Mouse (Mus musculus) midbrain, embryonic 13.5 days (tissue): Measurements from ENCODE around the gene Dyrk2. TPM values are rescaled to one million over a fixed set of nuclear protein-coding genes. Genes with fewer than 3 reads are reported as not detected.

Experiments
- ATAC-seq: fragments of 200-750 bp; cut with Nextera tagmentation; 2 replicates; pipeline ENCODE4 v1.8.0; 2017; ENCODE audit warnings: mild to moderate bottlenecking, moderate TSS enrichment, moderate library complexity
- H3K27ac ChIP-seq: fragments of 300-500 bp; sonication (generic); 2 replicates; pipeline ENCODE4 v1.5.1; 2015; ENCODE audit warnings: inconsistent platforms, mild to moderate bottlenecking, moderate library complexity
- H3K27me3 ChIP-seq: fragments of 300-500 bp; sonication (generic); 2 replicates; pipeline ENCODE4 v1.6.1; 2015; ENCODE audit warnings: mild to moderate bottlenecking, inconsistent platforms
- H3K36me3 ChIP-seq: fragments of 300-500 bp; sonication (generic); 2 replicates; pipeline ENCODE4 v1.6.1; 2015; ENCODE audit warnings: mild to moderate bottlenecking, inconsistent platforms
- H3K4me1 ChIP-seq: fragments of 300-500 bp; sonication (generic); replicated peaks from 2 replicates; pipeline ENCODE4 v1.6.1; 2015; ENCODE audit warnings: inconsistent platforms
- H3K4me2 ChIP-seq: fragments of 300-500 bp; sonication (generic); replicated peaks from 2 replicates; pipeline ENCODE4 v1.6.1; 2015; ENCODE audit warnings: moderate library complexity, mild to moderate bottlenecking, inconsistent platforms
- H3K4me3 ChIP-seq: fragments of 300-500 bp; sonication (generic); replicated peaks from 2 replicates; pipeline ENCODE4 v1.5.1; 2015; ENCODE audit warnings: mild to moderate bottlenecking, inconsistent platforms
- H3K9ac ChIP-seq: fragments of 300-500 bp; sonication (generic); replicated peaks from 2 replicates; pipeline ENCODE4 v1.6.1; 2015; ENCODE audit warnings: mild to moderate bottlenecking, inconsistent platforms
- H3K9me3 ChIP-seq: fragments of 300-500 bp; sonication (generic); 2 replicates; pipeline ENCODE4 v1.6.1; 2016; ENCODE audit warnings: mild to moderate bottlenecking, inconsistent platforms
- WGBS: fragments of 180-500 bp; shearing (Covaris S2); methylation state at CpG from one replicate; pipeline ENCODE4 v1.1.7; 2015; 5-methylcytosine and 5-hydroxymethylcytosine counted together
- polyA plus RNA-seq: library from polyadenylated mRNA; unstranded; fragments of >200 nt; fragmentation: Nextera tagmentation; extraction: Ambion mirVana; gene quantifications from 2 replicates; pipeline ENCODE4 v1.2.1, GENCODE M21; 2015

The Dyrk2 gene
- polyA plus RNA-seq, 1 experiment from 2014 or later: 12.0 TPM

DNA sequence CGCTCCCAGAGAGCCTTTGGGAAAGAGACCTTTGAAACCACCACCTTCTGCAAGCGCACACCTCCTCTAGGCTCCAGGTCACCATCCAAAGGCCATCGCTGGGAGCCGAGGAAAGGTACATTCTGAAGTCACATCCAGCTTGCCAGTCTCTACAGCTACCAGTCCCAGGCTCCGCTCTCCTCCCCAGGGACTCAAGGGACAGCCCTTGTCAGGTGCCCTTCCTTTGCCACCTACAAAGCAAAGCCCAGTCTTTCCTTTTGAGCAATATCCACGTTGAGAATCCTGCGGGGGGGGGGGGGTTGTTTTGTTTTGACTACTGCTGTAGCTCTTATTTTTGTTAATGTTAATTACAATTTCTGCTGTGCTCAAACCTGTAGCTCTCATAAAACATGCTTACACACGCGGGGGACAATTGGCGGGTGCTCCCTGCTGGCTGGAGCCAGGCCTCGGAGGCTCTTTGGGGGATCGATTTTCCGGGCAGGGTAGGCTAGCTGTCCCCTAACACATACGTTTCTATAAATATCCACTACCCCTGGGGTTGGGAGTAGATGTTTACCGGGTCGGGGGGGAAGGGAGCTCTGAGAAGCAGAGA, 2.6 kb downstream of the Dyrk2 start:
- Histone ChIP-seq H3K4me2 (peak overlapping the region; percentile 94), H3K27ac (peak overlapping the region; percentile 98), H3K36me3 (peaks cover 23% of the 10 kb centered on the region), H3K9ac (peak overlapping the region; percentile 98), H3K9me3 (no peaks in the 10 kb centered on the region), H3K27me3 (no peaks in the 10 kb centered on the region), H3K4me1 (peaks cover 46% of the 10 kb centered on the region), H3K4me3 (peak overlapping the region; percentile 95)
- ATAC-seq: peak; percentile 2; the same call in 1 of the 2 replicates
- whole genome bisulfite sequencing: 12% methylated on average over 16 of the region's 16 CpGs

DNA sequence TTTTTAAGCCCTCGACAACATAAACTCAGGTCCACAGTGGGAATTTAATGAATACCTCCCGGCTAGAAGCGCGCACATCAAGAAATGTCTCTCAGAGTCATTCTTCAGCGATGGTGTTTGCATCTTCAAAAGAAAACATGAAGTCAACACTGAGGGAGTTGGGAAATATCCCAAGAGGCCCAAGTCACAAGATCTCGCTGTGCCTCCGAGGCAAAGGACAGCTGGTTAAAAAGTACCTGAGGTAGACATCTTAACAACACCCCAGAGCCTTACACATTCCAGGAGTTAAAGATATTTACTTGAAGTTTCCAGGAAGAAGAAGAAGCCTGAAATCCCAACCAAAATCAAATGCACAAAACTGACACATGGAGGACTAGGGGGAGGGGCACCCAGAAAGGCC, 5.0 kb downstream of the Dyrk2 start:
- Histone ChIP-seq H3K9ac (no peak overlapping the region), H3K4me3 (no peak overlapping the region), H3K4me1 (peaks cover 35% of the 10 kb centered on the region), H3K27me3 (no peaks in the 10 kb centered on the region), H3K36me3 (peaks cover 47% of the 10 kb centered on the region), H3K9me3 (peaks cover 8% of the 10 kb centered on the region; the same call in 1 of the 2 replicates), H3K27ac (no peak overlapping the region), H3K4me2 (0 out of 2 replicates have a peak overlapping the region, but pooled peaks have one; percentile 12)
- ATAC-seq: no peak
- 90% methylated on average over 7 of the region's 7 CpGs for WGBS

DNA sequence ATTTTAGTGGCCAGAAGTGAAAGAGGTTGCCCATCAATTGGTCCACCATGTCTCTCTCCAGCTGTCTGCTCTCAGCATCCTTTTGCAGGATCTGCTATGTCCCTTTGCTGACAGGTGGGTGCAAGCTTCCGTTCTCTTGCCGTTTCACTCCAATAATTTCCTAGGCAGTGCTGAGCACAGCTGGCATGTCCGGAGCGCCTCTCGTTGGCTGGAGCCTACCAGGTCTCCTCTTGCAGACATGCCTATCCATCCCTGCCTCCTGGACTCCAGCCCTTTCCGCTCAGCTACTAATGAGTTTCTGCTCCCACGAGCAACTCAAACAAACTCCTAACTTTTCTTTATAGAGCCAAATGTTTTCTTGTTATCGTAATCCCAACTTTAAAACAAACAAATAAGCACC, 6.4 kb downstream of the Dyrk2 start:
- no peak overlapping the region for H3K9ac ChIP-seq
- H3K4me1 ChIP-seq: peaks cover 38% of the 10 kb centered on the region
- H3K4me3 ChIP-seq: no peak overlapping the region
- ATAC-seq: no peak
- H3K36me3 ChIP-seq: peaks cover 61% of the 10 kb centered on the region
- peaks cover 13% of the 10 kb centered on the region; the same call in 1 of the 2 replicates for H3K9me3 ChIP-seq
- no peaks in the 10 kb centered on the region for H3K27me3 ChIP-seq
- no peak overlapping the region for H3K27ac ChIP-seq
- H3K4me2 ChIP-seq: no peak overlapping the region
- 94% methylated on average over 8 of the region's 8 CpGs for WGBS

DNA sequence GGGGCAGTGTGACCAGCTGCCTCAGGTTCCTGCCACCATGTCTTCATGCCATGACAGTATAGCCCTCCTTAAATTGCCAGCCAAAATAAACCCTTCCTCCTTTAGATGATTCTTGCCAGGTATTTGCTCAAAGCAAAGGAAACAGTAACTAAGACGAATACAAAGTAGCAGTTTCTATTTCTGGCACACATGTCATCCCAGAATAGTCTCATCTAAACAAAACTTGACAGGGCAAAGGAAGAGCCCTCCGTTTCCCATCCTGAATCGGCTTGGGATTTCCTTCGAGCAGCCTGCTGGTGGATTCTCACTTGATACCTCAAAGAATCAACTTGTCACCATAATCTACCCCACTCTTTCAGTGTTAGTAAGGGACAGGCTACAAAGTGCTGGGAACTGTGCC, 7.8 kb downstream of the Dyrk2 start:
- Histone ChIP-seq H3K9me3 (peaks cover 13% of the 10 kb centered on the region; the same call in 1 of the 2 replicates), H3K4me3 (no peak overlapping the region), H3K9ac (no peak overlapping the region), H3K36me3 (peaks cover 66% of the 10 kb centered on the region), H3K4me2 (no peak overlapping the region), H3K27ac (no peak overlapping the region), H3K27me3 (no peaks in the 10 kb centered on the region), H3K4me1 (peaks cover 37% of the 10 kb centered on the region)
- no peak for ATAC-seq
- WGBS: 89% methylated on average over 4 of the region's 4 CpGs

DNA sequence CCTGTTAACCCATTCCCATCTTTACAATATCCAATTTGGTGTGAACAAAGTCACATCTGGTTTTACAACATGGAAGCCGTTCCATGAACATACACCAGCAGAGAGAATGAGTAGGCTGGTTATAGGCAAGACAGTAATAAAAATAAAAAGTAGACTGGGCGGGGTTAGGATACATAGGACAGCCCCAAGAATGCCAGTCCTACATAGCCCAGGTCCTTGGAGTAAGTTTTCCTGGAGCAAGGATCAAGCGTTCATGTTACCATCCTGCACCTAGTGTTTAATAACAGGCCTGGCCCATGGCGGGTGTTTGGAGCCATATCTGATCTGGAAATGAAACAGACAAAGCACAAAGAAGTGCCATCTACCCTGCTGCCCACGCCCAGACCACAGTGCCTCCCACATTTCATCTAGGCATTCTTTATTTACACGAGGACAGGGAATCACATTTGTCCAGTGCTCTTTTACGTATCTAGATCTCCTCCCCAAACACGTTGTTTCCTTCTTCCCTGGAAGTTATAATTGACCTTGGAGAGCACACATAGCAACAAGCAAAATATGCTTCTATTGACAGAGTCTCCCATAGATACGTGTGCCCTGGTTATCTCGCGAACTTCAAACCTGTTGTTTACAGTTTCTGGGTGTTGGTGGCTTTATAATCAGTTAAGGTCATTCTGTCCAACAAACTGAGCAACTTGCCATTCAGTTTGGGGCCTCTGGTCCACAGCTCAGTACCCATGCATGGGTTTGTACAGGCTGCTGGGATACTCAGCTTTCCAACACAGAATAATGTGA, 8.6 kb downstream of the Dyrk2 start:
- Histone ChIP-seq H3K27me3 (no peaks in the 10 kb centered on the region), H3K36me3 (peaks cover 73% of the 10 kb centered on the region)
- 96% methylated on average over 11 of the region's 11 CpGs for WGBS

DNA sequence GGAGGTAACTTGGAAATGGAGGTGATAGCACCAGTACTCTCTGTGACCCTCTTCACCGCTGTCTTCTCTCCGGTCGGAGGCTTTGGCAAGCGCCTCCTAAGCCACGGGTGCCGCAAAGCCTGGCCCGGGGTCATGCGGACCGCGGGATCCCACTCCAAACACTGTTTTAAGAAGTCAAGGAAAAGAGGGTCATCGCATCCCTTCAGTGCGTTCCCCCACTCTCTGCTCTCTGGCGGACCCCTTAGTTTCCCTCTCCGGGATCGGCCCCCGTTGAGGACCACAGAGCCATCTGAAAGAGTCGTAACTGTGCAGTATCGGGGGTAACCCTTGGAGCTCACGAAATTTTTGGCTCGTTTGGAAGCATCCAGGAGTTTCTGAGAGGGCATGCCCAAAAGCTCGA, 10.4 kb downstream of the Dyrk2 start:
- no peaks in the 10 kb centered on the region for H3K27me3 ChIP-seq
- 95% methylated on average over 21 of the region's 21 CpGs for WGBS

More for the DNA sequence above, 8.6 kb downstream of the Dyrk2 start:
- peaks cover 29% of the 10 kb centered on the region for H3K4me1 ChIP-seq
- no peak overlapping the region for H3K27ac ChIP-seq
- no peak overlapping the region for H3K4me2 ChIP-seq
- H3K9me3 ChIP-seq: peaks cover 13% of the 10 kb centered on the region; the same call in 1 of the 2 replicates
- ATAC-seq: no peak
- no peak overlapping the region for H3K4me3 ChIP-seq
- no peak overlapping the region for H3K9ac ChIP-seq

DNA sequence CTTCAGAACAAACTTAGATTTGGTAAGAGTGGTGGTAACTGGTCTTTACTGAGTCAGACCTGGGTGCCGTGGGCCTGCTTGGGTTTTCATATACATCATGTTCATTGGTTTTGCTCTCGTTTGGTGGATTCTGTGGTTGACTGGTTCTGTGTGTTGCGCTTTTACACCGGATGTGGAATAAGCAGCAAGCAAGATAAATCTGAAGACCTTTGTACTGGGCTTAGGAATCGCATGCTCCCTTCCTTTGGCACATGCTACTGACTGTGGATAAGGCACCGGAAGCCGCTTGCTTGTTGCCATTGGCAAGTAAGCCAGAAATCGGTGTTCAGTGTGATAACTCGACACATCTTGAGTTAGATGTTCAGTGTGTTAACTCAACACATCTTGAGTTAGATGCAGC, 15.4 kb downstream of the Dyrk2 start:
- ATAC-seq: no peak
- no peak overlapping the region for H3K4me2 ChIP-seq
- no peak overlapping the region for H3K9ac ChIP-seq
- peaks cover 28% of the 10 kb centered on the region for H3K36me3 ChIP-seq
- 94% methylated on average over 9 of the region's 9 CpGs for WGBS
- no peaks in the 10 kb centered on the region for H3K27me3 ChIP-seq
- H3K9me3 ChIP-seq: peaks cover 2% of the 10 kb centered on the region; the same call in 1 of the 2 replicates
- no peak overlapping the region for H3K27ac ChIP-seq
- H3K4me1 ChIP-seq: peaks cover 19% of the 10 kb centered on the region
- no peak overlapping the region for H3K4me3 ChIP-seq

More for the DNA sequence above, 10.4 kb downstream of the Dyrk2 start:
- no peak overlapping the region for H3K4me2 ChIP-seq
- H3K4me3 ChIP-seq: no peak overlapping the region
- peaks cover 77% of the 10 kb centered on the region for H3K36me3 ChIP-seq
- H3K9ac ChIP-seq: no peak overlapping the region
- no peak for ATAC-seq
- peaks cover 14% of the 10 kb centered on the region for H3K4me1 ChIP-seq
- no peak overlapping the region for H3K27ac ChIP-seq
- H3K9me3 ChIP-seq: peaks cover 13% of the 10 kb centered on the region; the same call in 1 of the 2 replicates

DNA sequence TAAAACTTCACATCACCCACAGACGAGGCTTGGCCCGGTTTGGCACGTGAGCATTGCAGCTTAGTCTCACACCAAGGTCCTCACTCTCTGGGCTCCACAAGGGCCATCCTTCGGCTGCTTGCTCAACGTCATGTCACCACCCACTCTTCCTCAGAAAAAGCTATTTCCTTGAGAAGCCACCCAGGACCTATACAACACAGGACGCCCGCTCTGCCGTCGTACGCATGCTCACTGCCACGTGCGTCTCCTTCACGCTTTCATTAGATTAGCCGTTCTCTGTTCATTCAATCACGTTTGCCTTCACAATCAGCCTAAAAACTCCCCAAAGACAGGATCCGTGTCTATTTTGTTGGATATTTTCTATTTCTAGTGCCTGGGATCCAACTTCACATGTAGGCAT, 17.5 kb downstream of the Dyrk2 start:
- peaks cover 13% of the 10 kb centered on the region; the same call in 1 of the 2 replicates for H3K36me3 ChIP-seq
- H3K4me1 ChIP-seq: peaks cover 14% of the 10 kb centered on the region
- H3K9me3 ChIP-seq: no peaks in the 10 kb centered on the region
- 60% methylated on average over 16 of the region's 16 CpGs for WGBS
- H3K4me2 ChIP-seq: no peak overlapping the region
- no peak for ATAC-seq
- no peak overlapping the region for H3K4me3 ChIP-seq
- H3K27ac ChIP-seq: no peak overlapping the region
- H3K9ac ChIP-seq: no peak overlapping the region
- no peaks in the 10 kb centered on the region for H3K27me3 ChIP-seq

DNA sequence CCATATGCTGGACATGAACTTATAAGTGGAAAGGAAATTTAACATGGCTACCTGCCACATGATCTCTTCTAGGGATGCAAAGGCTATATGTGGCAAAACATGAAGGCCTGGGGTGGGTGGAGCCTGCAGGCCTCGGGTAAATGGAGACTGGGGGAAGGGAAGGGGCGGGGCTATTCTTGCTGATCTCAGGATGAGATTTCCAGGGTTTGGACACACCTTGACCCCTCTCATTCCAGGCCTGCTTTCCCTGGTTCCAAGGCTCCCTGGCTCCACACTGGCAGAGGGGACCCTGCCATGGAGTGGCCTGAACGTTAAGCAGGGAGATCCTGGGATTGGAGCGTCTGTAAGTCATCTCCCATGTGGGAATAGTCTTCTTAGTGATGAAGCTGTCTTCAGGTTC, 21.5 kb downstream of the Dyrk2 start:
- peaks cover 11% of the 10 kb centered on the region for H3K4me1 ChIP-seq
- no peaks in the 10 kb centered on the region for H3K9me3 ChIP-seq
- 89% methylated on average over 4 of the region's 4 CpGs for WGBS
- H3K4me2 ChIP-seq: no peak overlapping the region
- H3K27ac ChIP-seq: no peak overlapping the region
- no peaks in the 10 kb centered on the region for H3K36me3 ChIP-seq
- no peaks in the 10 kb centered on the region for H3K27me3 ChIP-seq
- no peak for ATAC-seq
- H3K4me3 ChIP-seq: no peak overlapping the region
- H3K9ac ChIP-seq: no peak overlapping the region

DNA sequence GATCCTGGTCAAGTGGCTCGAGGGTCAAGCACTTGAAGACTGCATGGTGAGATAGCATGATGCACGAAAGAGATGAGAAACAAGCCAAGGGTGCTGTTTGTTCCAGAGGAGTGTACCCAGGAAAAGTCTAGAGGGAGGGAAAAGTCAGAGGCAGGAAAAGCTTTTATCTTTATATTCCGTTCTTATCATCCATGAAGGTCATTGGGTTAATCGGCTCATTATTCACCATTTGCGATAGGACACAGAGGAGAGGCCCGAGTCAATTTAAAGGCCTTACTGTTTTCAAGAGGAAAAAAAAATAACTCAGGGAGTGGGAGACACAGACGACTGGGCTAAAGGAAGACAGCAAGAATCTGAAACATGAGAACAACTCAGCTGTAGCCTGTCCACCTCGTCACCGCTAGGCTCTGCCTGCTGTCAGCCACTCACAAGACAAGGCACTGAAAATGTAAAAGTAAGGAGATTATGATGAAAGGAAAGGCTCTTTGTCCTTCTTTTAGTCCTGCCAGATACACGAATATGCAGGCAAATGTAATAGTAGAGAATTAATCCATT, 22.9 kb downstream of the Dyrk2 start:
- 48% methylated on average over 10 of the region's 10 CpGs for WGBS
- Histone ChIP-seq H3K4me1 (0 out of 2 replicates have a peak, but pooled peaks cover 5% of the 10 kb centered on the region), H3K4me3 (no peak overlapping the region), H3K27me3 (no peaks in the 10 kb centered on the region), H3K9me3 (no peaks in the 10 kb centered on the region), H3K27ac (no peak overlapping the region), H3K9ac (no peak overlapping the region), H3K36me3 (no peaks in the 10 kb centered on the region), H3K4me2 (no peak overlapping the region)
- ATAC-seq: no peak

DNA sequence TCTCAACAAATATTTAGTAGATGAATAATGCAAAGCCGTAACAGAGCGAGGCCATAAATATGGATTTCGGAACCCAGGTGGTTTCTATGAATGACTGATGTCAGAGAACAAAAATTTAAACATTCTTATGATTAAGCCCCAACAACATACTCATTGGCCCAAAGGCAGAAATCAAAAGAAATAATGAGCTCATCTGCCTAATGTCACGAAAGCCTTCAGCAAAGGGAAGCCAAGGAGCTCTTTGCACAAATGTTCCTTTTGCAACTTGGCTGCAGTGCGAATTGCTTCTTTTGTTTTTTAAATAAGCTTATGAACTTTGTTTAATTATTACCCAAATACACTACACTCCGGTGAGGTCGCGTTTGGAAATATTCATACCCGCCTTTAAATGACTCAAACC, 29.4 kb downstream of the Dyrk2 start:
- no peak for ATAC-seq
- H3K4me3 ChIP-seq: no peak overlapping the region
- H3K36me3 ChIP-seq: no peaks in the 10 kb centered on the region
- no peak overlapping the region for H3K9ac ChIP-seq
- H3K4me2 ChIP-seq: no peak overlapping the region
- H3K27me3 ChIP-seq: no peaks in the 10 kb centered on the region
- 89% methylated on average over 9 of the region's 9 CpGs for WGBS
- H3K27ac ChIP-seq: no peak overlapping the region
- no peaks in the 10 kb centered on the region for H3K9me3 ChIP-seq
- no peaks in the 10 kb centered on the region for H3K4me1 ChIP-seq
